Mouse (Mus musculus): ENCODE data around the gene AA467197. TPM values are rescaled to one million over a fixed set of nuclear protein-coding genes. Genes with fewer than 3 reads are reported as not detected.

The AA467197 gene
- total RNA-seq (2022): under 1 TPM in 1 of 4 experiments, not detected in 3; 0.38 TPM

GRCm38 (mm10) chr2:122636686-122637085 lies at the start of gene AA467197:
TSS of gene AA467197 (plus strand) at chr2:122636986.
- DNase-seq (ENCODE audit: low spot score in 2 of 2): no peak

- no peak for DNase-seq (ENCODE audit: low spot score in 2 of 2)
Observed at GRCm38 (mm10) chr2:122587861-122588519, 48.8 kb upstream of the AA467197 start.

- DNase-seq (ENCODE audit: low spot score in 2 of 2): no peak
Observed at GRCm38 (mm10) chr2:122590351-122590750, 46.4 kb upstream of the AA467197 start.

- no peak for DNase-seq (ENCODE audit: low spot score in 2 of 2)
Observed at GRCm38 (mm10) chr2:122591213-122591612, 45.6 kb upstream of the AA467197 start.

DNA sequence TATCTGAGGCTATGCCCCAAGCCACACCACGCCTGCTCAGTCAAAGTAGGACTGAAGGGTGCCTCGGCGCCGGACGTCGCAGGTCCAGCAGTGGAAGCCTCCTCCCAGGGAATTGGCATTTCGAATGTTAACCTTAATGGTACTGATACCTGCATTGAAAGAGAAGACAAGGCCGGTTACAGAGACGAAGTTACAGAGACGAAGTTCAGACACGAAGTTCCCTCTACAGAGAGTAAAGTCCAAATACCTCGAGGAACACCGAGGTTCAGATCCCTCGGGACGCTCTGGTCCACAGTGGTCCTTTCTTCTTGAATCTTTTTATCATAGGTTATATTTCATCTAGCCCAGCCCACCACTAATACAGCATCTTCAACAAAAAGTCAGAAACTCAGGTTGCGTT lies 41.3 kb upstream of the AA467197 start:
- DNase-seq (ENCODE audit: low spot score in 2 of 2): no peak

DNA sequence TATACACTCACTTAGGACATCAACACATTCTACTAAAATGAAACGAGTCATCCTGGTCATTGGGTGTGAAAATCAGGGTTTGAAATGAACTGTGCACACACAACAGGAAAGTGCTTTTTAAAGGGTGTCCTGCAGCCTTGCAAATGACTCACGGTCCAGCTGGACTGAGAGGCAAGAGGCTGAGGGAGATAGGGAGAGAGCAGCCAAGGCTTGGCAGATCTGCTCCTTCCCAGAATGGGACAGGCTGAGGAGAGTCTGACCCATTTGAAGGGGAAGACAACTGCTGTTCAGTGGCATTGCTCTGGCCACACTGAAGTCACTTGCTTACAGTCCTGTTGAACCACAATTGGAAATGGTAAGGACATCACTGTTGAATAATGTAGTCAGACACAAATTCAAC lies 37.0 kb upstream of the AA467197 start:
- DNase-seq (ENCODE audit: low spot score in 2 of 2): peak in 1 of 2 experiments; percentile 8

DNA sequence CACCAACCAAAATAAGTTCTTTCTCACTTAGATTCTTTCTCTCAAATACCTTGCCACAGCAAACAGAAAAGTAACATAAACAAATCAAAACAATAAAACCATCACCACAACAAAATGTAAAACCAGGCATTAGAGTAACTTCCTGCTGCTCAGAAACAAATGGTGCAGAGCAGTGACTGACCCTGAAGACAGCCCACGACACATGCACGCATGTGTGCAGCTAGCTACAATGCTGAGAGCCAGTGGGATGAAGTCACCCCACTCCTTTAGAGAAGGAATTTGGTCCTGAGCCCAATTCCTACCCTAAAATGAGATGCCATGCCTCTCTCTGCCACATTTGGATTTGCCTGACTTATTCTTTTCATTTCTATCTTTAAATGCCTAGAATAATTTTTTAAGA lies 35.4 kb upstream of the AA467197 start:
- DNase-seq (ENCODE audit: low spot score in 2 of 2): no peak

DNA sequence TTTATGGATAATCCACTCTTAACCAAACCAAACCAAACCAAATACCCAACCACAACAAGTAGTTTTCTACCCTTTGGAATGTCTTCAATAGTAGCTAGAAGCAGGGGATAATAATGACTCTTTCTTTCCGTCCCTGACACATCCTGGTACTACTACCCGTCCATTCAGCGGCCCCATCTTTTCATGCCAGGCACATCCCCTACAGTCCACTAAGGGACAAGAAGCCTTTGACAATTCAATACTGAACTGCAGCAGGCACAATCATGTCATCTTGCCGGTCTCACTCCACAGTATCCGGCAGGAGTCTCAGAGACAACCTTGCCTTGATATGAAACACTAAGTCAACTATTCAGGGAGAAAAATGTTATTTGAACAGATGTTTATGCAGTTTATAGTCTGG lies 31.0 kb upstream of the AA467197 start:
- no peak for DNase-seq (ENCODE audit: low spot score in 2 of 2)

DNA sequence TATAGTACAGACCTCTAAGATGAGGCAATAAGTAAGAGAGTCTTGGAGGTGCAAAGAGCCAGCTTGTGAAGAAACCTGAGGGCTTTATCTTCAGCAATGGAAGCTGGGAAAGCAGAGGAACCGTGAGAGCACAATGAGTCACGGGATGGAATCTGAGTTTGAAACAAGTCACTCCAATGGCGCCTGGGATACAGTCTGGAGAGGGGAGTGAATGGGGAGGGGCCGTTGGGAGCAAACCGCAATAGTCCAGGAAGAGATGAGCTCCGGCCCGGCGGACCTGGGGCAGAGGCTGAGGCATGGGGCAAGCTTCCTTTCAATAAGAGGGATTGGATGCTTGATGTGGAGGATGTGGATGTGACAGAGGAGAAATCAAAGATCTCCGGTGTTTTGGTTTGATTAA lies 28.0 kb upstream of the AA467197 start:
- DNase-seq (ENCODE audit: low spot score in 2 of 2): no peak

- peak; percentile 31 to 51 for DNase-seq (ENCODE audit: low spot score in 2 of 2)
Observed at GRCm38 (mm10) chr2:122610746-122611653, 25.8 kb upstream of the AA467197 start, which contains the start of gene Gatm. TSS of gene Gatm (minus strand) at chr2:122611303.

GRCm38 (mm10) chr2:122611654-122611973 lies 25.2 kb upstream of the AA467197 start:
- no peak for DNase-seq (ENCODE audit: low spot score in 2 of 2)

GRCm38 (mm10) chr2:122616237-122616636 lies 20.5 kb upstream of the AA467197 start:
- DNase-seq (ENCODE audit: low spot score in 2 of 2): no peak

GRCm38 (mm10) chr2:122617792-122618191 lies 19.0 kb upstream of the AA467197 start:
- no peak for DNase-seq (ENCODE audit: low spot score in 2 of 2)

- DNase-seq (ENCODE audit: low spot score in 2 of 2): no peak
Observed at GRCm38 (mm10) chr2:122618719-122619118, 18.1 kb upstream of the AA467197 start.

- DNase-seq (ENCODE audit: low spot score in 2 of 2): no peak
Observed at GRCm38 (mm10) chr2:122621337-122622110, 15.3 kb upstream of the AA467197 start.

DNA sequence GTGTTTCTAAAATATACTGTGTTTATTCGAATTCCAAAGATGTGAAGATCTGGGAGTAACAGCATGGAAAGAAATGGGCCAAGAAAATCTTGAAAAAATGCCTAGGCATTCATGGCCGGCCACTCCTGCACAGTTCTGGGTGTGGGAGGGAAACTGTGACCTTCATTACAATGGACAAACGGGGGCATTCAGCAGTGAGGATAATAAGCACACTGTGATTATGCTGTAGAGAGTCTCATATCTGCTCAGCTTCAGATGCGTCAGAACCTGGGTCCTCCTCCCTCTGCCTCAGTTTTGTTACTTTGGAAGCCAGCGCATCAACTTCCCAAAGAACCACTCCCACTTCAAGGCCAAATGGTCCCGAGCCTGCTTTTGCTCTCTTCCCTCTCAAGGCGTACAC lies 10.9 kb upstream of the AA467197 start:
- no peak for DNase-seq (ENCODE audit: low spot score in 2 of 2)

DNA sequence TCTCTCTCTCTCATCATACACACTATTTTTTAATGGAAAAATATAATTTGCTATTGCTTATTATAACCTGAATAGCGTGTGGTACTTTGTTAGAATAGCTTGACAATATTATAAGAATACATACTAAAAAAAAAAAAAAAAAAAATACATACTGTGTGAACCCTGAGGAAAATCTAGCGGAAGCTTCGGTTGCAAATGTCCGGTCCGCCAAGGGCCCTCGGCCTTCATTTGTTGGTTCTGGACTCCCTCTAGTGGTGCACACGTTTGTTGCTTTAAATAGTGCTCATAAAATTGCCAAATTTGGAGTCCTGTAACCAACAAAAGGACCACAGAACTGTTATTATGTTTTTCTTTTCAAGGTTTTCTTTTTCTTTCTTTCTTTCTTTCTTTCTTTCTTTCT lies 7.8 kb upstream of the AA467197 start:
- peak; percentile 57 to 61 for DNase-seq (ENCODE audit: low spot score in 2 of 2)

DNA sequence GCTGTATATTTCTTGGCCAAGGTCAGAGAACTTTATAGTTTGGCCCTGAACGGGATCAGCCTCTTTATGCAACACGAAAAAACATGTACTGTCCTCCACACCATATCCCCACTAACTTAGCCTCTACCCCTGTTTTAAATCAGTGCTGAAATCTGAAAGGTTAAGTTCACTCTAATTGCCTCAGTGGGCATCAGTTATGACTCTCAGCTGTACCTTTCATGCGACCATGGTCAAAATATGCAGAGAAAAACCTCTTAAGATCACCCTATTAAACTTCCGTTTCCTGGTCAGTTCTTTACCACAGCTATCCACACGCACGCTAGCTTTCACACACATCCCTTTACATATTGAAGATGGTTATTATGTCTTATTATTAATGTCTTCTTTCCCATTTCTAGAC lies 6.9 kb upstream of the AA467197 start:
- no peak for DNase-seq (ENCODE audit: low spot score in 2 of 2)

DNA sequence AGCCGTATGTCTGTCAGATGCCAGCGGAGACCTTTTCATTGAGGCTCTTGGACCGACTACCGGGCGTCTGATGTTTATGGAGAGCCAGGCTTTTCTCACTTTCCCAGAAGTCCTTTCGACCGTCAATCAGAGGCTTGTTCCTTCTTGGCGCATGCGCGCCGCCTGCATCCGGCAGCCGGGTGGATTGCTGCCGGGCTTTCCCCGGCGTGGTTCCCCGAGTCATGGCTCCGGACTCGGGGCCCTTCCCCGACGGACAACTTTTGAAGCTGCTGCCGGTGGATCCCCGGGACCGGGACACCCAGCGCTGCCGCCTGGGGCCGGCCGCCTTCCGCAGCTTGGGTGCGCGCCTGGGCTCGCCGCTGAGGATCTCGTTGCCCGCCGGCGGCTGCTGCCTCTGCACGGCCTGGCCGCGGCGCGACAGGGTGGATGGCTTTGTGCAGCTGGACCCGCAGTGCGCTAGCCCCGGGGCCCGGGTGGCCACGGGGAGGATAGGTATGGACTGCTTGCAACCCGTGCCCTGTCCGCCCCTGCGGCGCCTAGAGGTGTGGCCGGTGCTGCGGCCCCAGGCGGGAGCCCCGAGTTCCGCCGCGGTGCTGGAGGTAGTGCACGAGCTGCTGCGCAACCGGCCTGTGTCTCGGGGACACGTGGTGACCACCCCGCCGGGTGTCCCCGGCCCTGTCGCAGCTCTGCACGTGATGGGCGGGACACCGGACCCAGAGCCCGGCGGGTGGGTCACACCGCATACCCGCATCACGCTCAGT lies 6.1 kb upstream of the AA467197 start:
- DNase-seq (ENCODE audit: low spot score in 2 of 2): peak; percentile 73 to 81

- peak; percentile 7 to 10 for DNase-seq (ENCODE audit: low spot score in 2 of 2)
Observed at GRCm38 (mm10) chr2:122631226-122631801, 5.5 kb upstream of the AA467197 start.

DNA sequence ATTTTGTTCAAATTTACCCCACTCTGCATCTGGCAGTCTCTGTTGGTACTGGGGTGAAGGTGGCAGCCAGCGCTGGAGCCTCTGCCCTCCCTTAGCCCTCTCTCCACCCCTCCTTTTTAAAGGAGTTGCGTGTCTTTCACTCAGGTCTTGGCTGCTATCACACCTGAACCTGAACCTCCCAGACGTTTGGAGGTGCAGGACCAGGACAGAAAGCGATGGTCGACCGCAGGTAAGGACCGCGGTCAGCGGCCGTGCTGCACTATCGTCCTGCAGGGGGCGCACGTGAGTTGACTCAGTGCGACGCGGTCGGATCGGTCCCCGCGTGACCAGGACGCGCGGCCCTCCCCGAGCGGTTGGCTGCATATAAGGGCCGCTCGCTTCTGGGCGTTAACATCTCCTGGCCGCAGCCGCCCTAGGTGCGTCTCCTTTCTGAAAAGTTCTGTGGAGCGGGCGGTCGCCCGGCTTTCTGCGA lies 776 bp downstream of the AA467197 start:
- peak; percentile 50 to 56 for DNase-seq (ENCODE audit: low spot score in 2 of 2)
